Mouse (Mus musculus) CH12F3 (cell line): ENCODE results near the gene Tceanc.
"Not testable (repeated sequence)": the region's sequence is repeated elsewhere in the genome, so short reads cannot be mapped to it uniquely, and the experiment has no call there.

Experiments
- in situ Hi-C: fragments of 300-500 bp; cut with MboI; formaldehyde crosslinking; loops from 2 replicates; pipeline ENCODE4 v1.14.3; 2020; ENCODE audit warnings: low sequenced_read_pairs

The Tceanc gene

GRCm38 (mm10) chrX:166518345-166518744 lies at the start of gene Tceanc:
Gene Tceanc (minus strand): TSS chrX:166518567.
- in situ Hi-C loops: no loop called here

- in situ Hi-C loops: no loop called here
These were observed 47.6 kb upstream of the Tceanc start for GRCm38 (mm10) chrX:166565983-166566382.

GRCm38 (mm10) chrX:166565401-166565800 lies 47.0 kb upstream of the Tceanc start:
- in situ Hi-C loops: no loop called here

GRCm38 (mm10) chrX:166564900-166565299 lies 46.5 kb upstream of the Tceanc start:
- in situ Hi-C loops: no loop called here

GRCm38 (mm10) chrX:166559333-166559732 lies 41.0 kb upstream of the Tceanc start:
- in situ Hi-C loops: no loop called here

- in situ Hi-C loops: no loop called here
These were observed 34.0 kb upstream of the Tceanc start for GRCm38 (mm10) chrX:166552355-166552754.

- in situ Hi-C loops: no loop called here
These were observed 28.1 kb upstream of the Tceanc start for GRCm38 (mm10) chrX:166546495-166546894.

GRCm38 (mm10) chrX:166535138-166535537 lies 16.8 kb upstream of the Tceanc start:
- in situ Hi-C loops: no loop called here

- in situ Hi-C loops: no loop called here
These were observed 15.1 kb upstream of the Tceanc start for GRCm38 (mm10) chrX:166533432-166533831.

- in situ Hi-C loops: no loop called here
These were observed 13.3 kb upstream of the Tceanc start for GRCm38 (mm10) chrX:166531671-166532070.

GRCm38 (mm10) chrX:166528126-166528525 lies 9.8 kb upstream of the Tceanc start:
- in situ Hi-C loops: no loop called here

GRCm38 (mm10) chrX:166525637-166526315 lies 7.4 kb upstream of the Tceanc start:
- in situ Hi-C loops: no loop called here

- in situ Hi-C loops: no loop called here
These were observed 2.4 kb upstream of the Tceanc start for GRCm38 (mm10) chrX:166520782-166521181.

GRCm38 (mm10) chrX:166516631-166517030 lies 1.7 kb downstream of the Tceanc start:
- in situ Hi-C loops: no loop called here

GRCm38 (mm10) chrX:166515923-166516322 lies 2.4 kb downstream of the Tceanc start:
- in situ Hi-C loops: no loop called here

GRCm38 (mm10) chrX:166514035-166514434 lies 4.3 kb downstream of the Tceanc start:
- in situ Hi-C loops: not testable (repeated sequence)

GRCm38 (mm10) chrX:166512071-166512470 lies 6.3 kb downstream of the Tceanc start:
- in situ Hi-C loops: no loop called here

GRCm38 (mm10) chrX:166511107-166511506 lies 7.3 kb downstream of the Tceanc start:
- in situ Hi-C loops: no loop called here

GRCm38 (mm10) chrX:166509761-166510738 lies 8.3 kb downstream of the Tceanc start:
- in situ Hi-C loops: no loop called here

GRCm38 (mm10) chrX:166504421-166504820 lies 13.9 kb downstream of the Tceanc start:
- in situ Hi-C loops: no loop called here

GRCm38 (mm10) chrX:166499496-166500190 lies 18.7 kb downstream of the Tceanc start:
- in situ Hi-C loops: no loop called here
